Mouse (Mus musculus) MEL (cell line): ENCODE data around the gene Smyd1. TPM values are rescaled to one million over a fixed set of nuclear protein-coding genes. Genes with fewer than 3 reads are reported as not detected.

Experiments
- DNase-seq: peaks from one replicate; pipeline ENCODE4 v3.0.0; 2011; ENCODE audit warnings: low read depth, low spot score
- H3K27ac ChIP-seq: 2 replicates; pipeline ENCODE4 v1.5.1; 2012; ENCODE audit warnings: low read depth, mild to moderate bottlenecking, control low read depth, low read length, moderate library complexity; ENCODE audit not compliant: control insufficient read depth
- H3K27me3 ChIP-seq, 2 experiments: fragments of 150-350 bp in 1 of 2; sonication (generic) in 1 of 2; 2 replicates each; pipeline ENCODE4 v1.6.1; 2012; ENCODE audit warnings: low read length in 2 of 2, mild to moderate bottlenecking in 2 of 2, improper control_type of control experiment in 1 of 2, moderate library complexity in 1 of 2; ENCODE audit not compliant: insufficient read depth in 2 of 2, control insufficient read depth in 1 of 2
- H3K36me3 ChIP-seq, 2 experiments: 2 replicates each; pipeline ENCODE4 v1.6.1; 2012 to 2014; ENCODE audit warnings: low read length in 2 of 2, improper control_type of control experiment in 1 of 2, inconsistent platforms in 1 of 2, mild to moderate bottlenecking in 1 of 2; ENCODE audit not compliant: insufficient read depth in 2 of 2, control insufficient read depth in 1 of 2
- H3K4me1 ChIP-seq, 2 experiments: fragments of 150-350 bp in 1 of 2; sonication (generic) in 1 of 2; 2 replicates each; pipeline ENCODE4 v1.6.1; 2012; ENCODE audit warnings: low read length in 2 of 2, improper control_type of control experiment in 1 of 2, mild to moderate bottlenecking in 1 of 2; ENCODE audit not compliant: insufficient read depth in 2 of 2, control insufficient read depth in 1 of 2
- H3K4me3 ChIP-seq, 2 experiments: fragments of 150-350 bp in 1 of 2; sonication (generic) in 1 of 2; 2 replicates each; pipeline ENCODE4 v1.5.1; 2012; ENCODE audit warnings: low read depth in 2 of 2, low read length in 2 of 2, mild to moderate bottlenecking in 2 of 2, moderate library complexity in 2 of 2, control low read depth in 1 of 2, improper control_type of control experiment in 1 of 2; ENCODE audit not compliant: control insufficient read depth in 1 of 2, insufficient read depth in 1 of 2
- H3K79me2 ChIP-seq: 2 replicates; pipeline ENCODE4 v1.6.1; 2012; ENCODE audit warnings: mild to moderate bottlenecking, low read length, moderate library complexity; ENCODE audit not compliant: control insufficient read depth, poor library complexity, insufficient read depth
- H3K9ac ChIP-seq: 2 replicates; pipeline ENCODE4 v1.6.1; 2012; ENCODE audit warnings: low read depth, mild to moderate bottlenecking, control low read depth, low read length, moderate library complexity; ENCODE audit not compliant: control insufficient read depth, poor library complexity, severe bottlenecking
- H3K9me3 ChIP-seq: fragments of 150-350 bp; sonication (generic); replicated peaks from 2 replicates; pipeline ENCODE4 v1.6.1; 2012; ENCODE audit warnings: mild to moderate bottlenecking, low read length, improper control_type of control experiment, moderate library complexity; ENCODE audit not compliant: insufficient read depth
- BHLHE40 ChIP-seq: IDR thresholded peaks from 2 replicates; pipeline ENCODE4 v1.6.1; 2012; ENCODE audit warnings: low read depth, mild to moderate bottlenecking, inconsistent platforms, low read length, improper control_type of control experiment, borderline replicate concordance
- E2F4 ChIP-seq: IDR thresholded peaks from 2 replicates; pipeline ENCODE4 v1.6.1; 2011; ENCODE audit warnings: low read depth, low read length, improper control_type of control experiment, borderline replicate concordance
- ELF1 ChIP-seq: IDR thresholded peaks from 2 replicates; pipeline ENCODE4 v1.6.1; 2014; ENCODE audit warnings: low read depth, mild to moderate bottlenecking, inconsistent platforms, low read length, improper control_type of control experiment, moderate library complexity
- EP300 ChIP-seq, 2 experiments: IDR thresholded peaks; 2 replicates each; pipeline ENCODE4 v1.6.1; 2011; ENCODE audit warnings: improper control_type of control experiment in 2 of 2, low read length in 2 of 2, low read depth in 1 of 2, mild to moderate bottlenecking in 1 of 2
- HCFC1 ChIP-seq: IDR thresholded peaks from 2 replicates; pipeline ENCODE4 v1.6.1; 2012; ENCODE audit warnings: low read depth, mild to moderate bottlenecking, inconsistent platforms, low read length, improper control_type of control experiment, moderate library complexity
- MAFK ChIP-seq: IDR thresholded peaks from 2 replicates; pipeline ENCODE4 v1.6.1; 2011; ENCODE audit warnings: low read depth, mild to moderate bottlenecking, low read length, improper control_type of control experiment, borderline replicate concordance
- MAZ ChIP-seq: IDR thresholded peaks from 2 replicates; pipeline ENCODE4 v1.6.1; 2012; ENCODE audit warnings: low read depth, mild to moderate bottlenecking, inconsistent platforms, low read length, improper control_type of control experiment
- MEF2A ChIP-seq: IDR thresholded peaks from 2 replicates; pipeline ENCODE4 v1.6.1; 2014; ENCODE audit warnings: low read depth, mild to moderate bottlenecking, inconsistent platforms, low read length, improper control_type of control experiment; ENCODE audit not compliant: poor library complexity, insufficient replicate concordance, severe bottlenecking; ENCODE audit errors: extremely low read depth
- MXI1 ChIP-seq: IDR thresholded peaks from 2 replicates; pipeline ENCODE4 v1.6.1; 2011; ENCODE audit warnings: mild to moderate bottlenecking, low read depth, low read length, improper control_type of control experiment
- MYC ChIP-seq: IDR thresholded peaks from 2 replicates; pipeline ENCODE4 v1.6.1; 2011; ENCODE audit warnings: low read depth, mild to moderate bottlenecking, low read length, improper control_type of control experiment, moderate library complexity
- NRF1 ChIP-seq: IDR thresholded peaks from 2 replicates; pipeline ENCODE4 v1.6.1; 2014; ENCODE audit warnings: low read depth, mild to moderate bottlenecking, inconsistent platforms, low read length, improper control_type of control experiment, moderate library complexity; ENCODE audit not compliant: poor library complexity, insufficient read depth, severe bottlenecking
- POLR2A ChIP-seq, 2 experiments: IDR thresholded peaks; 2 replicates each; pipeline ENCODE4 v1.6.1; 2011 to 2012; ENCODE audit warnings: low read length in 2 of 2, mild to moderate bottlenecking in 2 of 2, control low read depth in 1 of 2, improper control_type of control experiment in 1 of 2, low read depth in 1 of 2, moderate library complexity in 1 of 2; ENCODE audit not compliant: control insufficient read depth in 1 of 2, insufficient read depth in 1 of 2, poor library complexity in 1 of 2
- POLR2AphosphoS2 ChIP-seq: IDR thresholded peaks from 2 replicates; pipeline ENCODE4 v1.6.1; 2011; ENCODE audit warnings: low read length, improper control_type of control experiment
- POLR2AphosphoS5 ChIP-seq: IDR thresholded peaks from 2 replicates; pipeline ENCODE4 v1.6.1; 2012; ENCODE audit warnings: low read depth, borderline replicate concordance, mild to moderate bottlenecking, inconsistent platforms, low read length, moderate library complexity, mixed read lengths
- RCOR1 ChIP-seq: IDR thresholded peaks from 2 replicates; pipeline ENCODE4 v1.6.1; 2012; ENCODE audit warnings: low read depth, mild to moderate bottlenecking, inconsistent platforms, low read length, improper control_type of control experiment
- SMC3 ChIP-seq: IDR thresholded peaks from 2 replicates; pipeline ENCODE4 v1.6.1; 2011; ENCODE audit warnings: low read depth, low read length, improper control_type of control experiment
- TAL1 ChIP-seq: IDR thresholded peaks from 2 replicates; pipeline ENCODE4 v1.6.1; 2012; ENCODE audit warnings: mild to moderate bottlenecking, inconsistent platforms, low read length, moderate library complexity, mixed read lengths
- TBP ChIP-seq: IDR thresholded peaks from 2 replicates; pipeline ENCODE4 v1.8.0; 2011; ENCODE audit warnings: low read depth, low read length, improper control_type of control experiment
- TCF12 ChIP-seq: IDR thresholded peaks from 2 replicates; pipeline ENCODE4 v1.6.1; 2014; ENCODE audit warnings: low read depth, mild to moderate bottlenecking, inconsistent platforms, low read length, improper control_type of control experiment, moderate library complexity
- UBTF ChIP-seq: IDR thresholded peaks from 2 replicates; pipeline ENCODE4 v1.6.1; 2012; ENCODE audit warnings: low read depth, mild to moderate bottlenecking, inconsistent platforms, low read length, improper control_type of control experiment, moderate library complexity, borderline replicate concordance; ENCODE audit not compliant: insufficient read depth
- USF1 ChIP-seq: IDR thresholded peaks from 2 replicates; pipeline ENCODE4 v1.6.1; 2014; ENCODE audit warnings: low read depth, mild to moderate bottlenecking, inconsistent platforms, low read length, improper control_type of control experiment, moderate library complexity
- USF2 ChIP-seq, 2 experiments: IDR thresholded peaks; 2 replicates each; pipeline ENCODE4 v1.6.1; 2011 to 2012; ENCODE audit warnings: improper control_type of control experiment in 2 of 2, low read length in 2 of 2, borderline replicate concordance in 1 of 2, inconsistent platforms in 1 of 2, low read depth in 1 of 2, mild to moderate bottlenecking in 1 of 2; ENCODE audit not compliant: insufficient read depth in 1 of 2
- ZC3H11A ChIP-seq: IDR thresholded peaks from 2 replicates; pipeline ENCODE4 v1.6.1; 2012; ENCODE audit warnings: low read depth, mild to moderate bottlenecking, inconsistent platforms, low read length, improper control_type of control experiment
- polyA plus RNA-seq, 2 experiments: library from polyadenylated mRNA; stranded (reverse) in 1 of 2; unstranded in 1 of 2; fragments of >175 nt in 1 of 2; fragments of >200 nt in 1 of 2; gene quantifications; 2 replicates each; pipeline versions ENCODE4 v1.2.1 to v1.2.4; 2012; ENCODE audit warnings: low replicate concordance in 2 of 2, low read depth in 1 of 2; ENCODE audit not compliant: insufficient read length in 2 of 2, insufficient read depth in 1 of 2, missing spikeins in 1 of 2
- total RNA-seq: library from RNA; depleted of rRNA; stranded (reverse); fragments of 300-350 nt; gene quantifications from 2 replicates; pipeline ENCODE4 v1.2.3, GENCODE M21; 2012

The Smyd1 gene
- total and polyA plus RNA-seq, 3 experiments = 0.19 TPM; not detected in 2

- no peak overlapping the region for H3K27ac ChIP-seq
- H3K4me1 ChIP-seq = no peaks in the 10 kb centered on the region
- peaks cover 0 to 1% of the 10 kb centered on the region in 2 experiments; a peak in 1 of 4 replicates for H3K27me3 ChIP-seq
- TF ChIP-seq USF2 (IDR thresholded peaks at IDR 0.05; ENCODE audit: borderline replicate concordance in 1 of 2, insufficient read depth in 1 of 2, low read depth in 1 of 2, low read length in 2 of 2) = no peak
- TF ChIP-seq USF1 = no peak
- no peak for TF ChIP-seq MEF2A
- no peak for TF ChIP-seq MYC
- TF ChIP-seq BHLHE40 = no peak
- TF ChIP-seq POLR2AphosphoS2 = no peak
- no peak for TF ChIP-seq RCOR1
- TF ChIP-seq TBP = no peak
- no peak for TF ChIP-seq E2F4
- no peak for TF ChIP-seq POLR2AphosphoS5
- no peak for TF ChIP-seq HCFC1
- TF ChIP-seq UBTF = no peak
- TF ChIP-seq POLR2A (IDR thresholded peaks at IDR 0.05; ENCODE audit: control insufficient read depth in 1 of 2, insufficient read depth in 1 of 2, low read depth in 1 of 2, low read length in 2 of 2, poor library complexity in 1 of 2) = no peak
- TF ChIP-seq EP300 (IDR thresholded peaks at IDR 0.05; ENCODE audit: low read depth in 1 of 2, low read length in 2 of 2) = no peak
- TF ChIP-seq TCF12 = no peak
- TF ChIP-seq MAFK = no peak
- no peak for TF ChIP-seq SMC3
- no peaks in the 10 kb centered on the region for H3K79me2 ChIP-seq
- H3K4me3 ChIP-seq = no peak overlapping the region
- H3K36me3 ChIP-seq = no peaks in the 10 kb centered on the region
- no peaks in the 10 kb centered on the region for H3K9me3 ChIP-seq
- no peak for DNase-seq
- no peak overlapping the region for H3K9ac ChIP-seq
These were observed 82.8 kb downstream of the Smyd1 start for GRCm38 (mm10) chr6:71239069-71239750.

- Histone ChIP-seq H3K4me3 (no peak overlapping the region), H3K79me2 (no peaks in the 10 kb centered on the region), H3K27me3 (peaks cover 0 to 1% of the 10 kb centered on the region in 2 experiments; a peak in 1 of 4 replicates)
- no peak for DNase-seq
- TF ChIP-seq MYC (no peak), NRF1 (no peak), POLR2AphosphoS2 (no peak), POLR2AphosphoS5 (no peak), POLR2A (IDR thresholded peaks at IDR 0.05; ENCODE audit: control insufficient read depth in 1 of 2, insufficient read depth in 1 of 2, low read depth in 1 of 2, low read length in 2 of 2, poor library complexity in 1 of 2) (no peak), HCFC1 (no peak), ELF1 (no peak), MAZ (no peak), USF1 (no peak), TAL1 (no peak), MAFK (no peak), ZC3H11A (no peak), MXI1 (no peak)
- TF ChIP-seq, all 39 proteins: peak for 0
- Histone ChIP-seq H3K27ac (no peak overlapping the region), H3K9ac (no peak overlapping the region), H3K36me3 (no peaks in the 10 kb centered on the region), H3K9me3 (no peaks in the 10 kb centered on the region), H3K4me1 (no peaks in the 10 kb centered on the region)
These were observed 85.0 kb downstream of the Smyd1 start for GRCm38 (mm10) chr6:71237031-71237431.
